Mouse (Mus musculus) telencephalon, adult 2 months (tissue): ENCODE results near the gene Arap1.

Source experiments
- DNase-seq: peaks from one replicate; pipeline ENCODE4 v3.0.0-alpha.2; 2011; ENCODE audit warnings: low read depth, low spot score

Arap1 gene

DNA sequence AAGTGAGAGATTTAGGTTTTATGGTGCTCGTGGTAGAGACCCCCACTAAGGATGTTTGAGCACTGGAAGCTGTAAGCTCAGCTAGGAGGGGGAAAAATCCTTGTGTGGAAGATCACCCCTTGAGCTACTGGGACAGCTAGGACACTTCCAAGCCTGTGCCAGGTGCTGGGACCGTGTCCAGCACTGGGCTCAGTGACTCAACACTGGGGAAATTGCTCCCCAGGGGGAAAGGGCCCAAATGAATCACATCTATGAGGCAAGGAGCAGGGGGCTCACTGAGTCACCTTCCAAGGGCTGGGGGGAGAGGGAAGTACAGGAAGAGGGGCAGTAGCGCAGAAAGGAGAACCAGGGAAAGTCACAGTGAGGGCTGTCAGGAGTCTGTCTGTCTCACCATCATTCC is 102.0 kb downstream of the Arap1 start:
- DNase-seq: no peak

DNA sequence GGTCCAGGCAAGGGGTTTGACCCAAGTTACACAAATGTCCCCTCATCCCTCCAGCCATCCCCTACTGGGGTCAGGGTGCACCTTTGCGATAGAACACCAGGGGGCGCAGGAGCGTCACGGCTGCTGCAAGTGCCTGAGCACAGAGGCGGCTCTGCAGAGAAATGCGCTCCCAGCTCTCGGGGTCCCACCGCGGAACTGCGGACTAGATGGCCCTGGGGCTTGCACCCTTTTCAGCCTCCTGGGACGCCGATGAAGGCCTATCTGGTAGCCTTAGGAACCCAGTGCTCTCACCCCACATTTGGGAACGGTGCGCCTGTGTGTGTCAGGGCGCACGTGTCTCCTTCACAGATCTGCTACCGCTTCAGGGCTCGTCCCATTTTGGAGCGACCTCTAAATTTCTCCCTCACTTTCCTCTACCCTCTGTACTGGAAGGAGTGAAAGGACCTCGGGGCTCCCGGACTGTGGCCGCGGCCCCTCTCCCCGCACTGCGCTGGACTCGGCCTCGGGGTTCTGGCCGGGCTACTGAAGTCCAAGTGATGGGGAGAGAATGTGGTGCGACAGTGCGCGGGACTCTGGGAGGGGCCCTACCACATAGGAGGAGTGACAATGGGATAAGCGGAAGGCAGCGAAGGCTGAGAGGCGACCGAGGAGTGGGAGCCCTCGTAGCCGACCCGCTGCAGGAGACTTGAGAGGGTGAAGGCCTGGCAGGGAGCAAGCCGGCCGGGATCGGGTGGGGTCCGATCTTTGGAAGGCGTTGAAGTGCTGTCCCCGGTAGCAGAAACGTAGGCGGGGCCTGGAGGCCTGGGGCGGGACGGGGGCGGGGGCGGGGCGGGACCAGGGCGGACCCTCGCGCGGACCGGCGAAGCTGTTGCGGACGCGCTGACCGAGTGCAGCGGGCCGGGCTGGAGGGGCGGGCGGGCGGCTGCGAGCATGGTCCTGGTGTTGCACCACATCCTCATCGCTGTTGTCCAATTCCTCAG is 102.8 kb downstream of the Arap1 start:
- no peak for DNase-seq

DNA sequence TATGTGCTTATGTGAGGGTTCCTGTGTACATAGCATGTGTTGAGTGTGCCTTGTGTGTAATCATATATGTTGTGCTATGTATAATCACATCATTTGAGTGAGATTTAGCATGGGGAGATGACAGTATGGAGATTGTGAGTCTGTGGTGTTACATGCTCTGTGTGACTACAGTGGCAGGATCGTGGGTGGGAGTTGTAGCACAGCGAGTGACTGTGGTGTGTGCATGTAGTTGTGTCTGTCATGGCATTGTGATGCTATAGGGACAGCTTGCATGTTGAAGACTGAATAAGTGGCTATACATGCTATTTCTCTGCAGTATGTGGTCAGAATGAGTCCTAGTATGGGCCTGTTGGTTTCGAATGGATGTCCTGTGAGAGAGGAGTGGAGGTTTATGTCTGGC is 104.8 kb downstream of the Arap1 start:
- no peak for DNase-seq

DNA sequence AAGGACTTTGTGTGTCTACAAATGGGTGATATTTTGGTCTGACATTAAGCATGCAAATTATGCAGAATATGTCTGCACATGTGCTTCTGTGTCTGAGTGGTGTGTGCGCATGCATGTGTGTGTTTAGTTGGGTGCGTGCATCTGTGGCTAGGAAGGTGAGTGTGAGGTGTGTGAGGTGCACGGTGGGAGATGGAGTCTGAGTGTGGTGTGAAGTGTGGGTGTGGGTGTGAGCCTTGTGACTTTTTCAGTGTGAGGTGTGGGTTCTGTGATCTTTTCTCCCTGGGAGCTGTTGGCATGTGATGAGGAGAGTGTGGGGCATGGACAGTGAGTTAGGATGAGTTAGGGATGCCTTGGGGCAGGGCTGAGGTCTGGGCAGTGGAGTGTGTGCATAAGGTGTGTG is 105.4 kb downstream of the Arap1 start:
- DNase-seq: no peak

DNA sequence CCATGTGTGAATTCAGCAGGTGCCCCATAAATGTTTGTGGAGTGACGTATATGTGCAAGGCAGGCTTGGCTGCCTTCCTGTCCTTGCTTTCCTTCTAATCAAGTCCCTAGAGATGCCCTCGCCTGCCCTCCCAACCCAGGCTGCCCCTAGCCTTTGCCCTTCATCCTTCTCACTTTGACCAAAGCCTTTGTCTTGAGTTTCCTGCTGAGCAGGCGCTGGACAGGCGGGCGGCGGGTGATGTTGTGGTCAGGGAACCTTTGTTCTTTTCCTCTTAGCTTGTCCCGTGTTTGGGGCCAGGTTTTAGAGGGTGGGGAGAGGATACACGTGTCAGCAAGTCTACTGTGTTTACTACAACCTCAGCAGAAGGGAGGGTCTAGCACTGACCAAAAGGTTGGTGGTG is 105.9 kb downstream of the Arap1 start:
- DNase-seq: no peak

DNA sequence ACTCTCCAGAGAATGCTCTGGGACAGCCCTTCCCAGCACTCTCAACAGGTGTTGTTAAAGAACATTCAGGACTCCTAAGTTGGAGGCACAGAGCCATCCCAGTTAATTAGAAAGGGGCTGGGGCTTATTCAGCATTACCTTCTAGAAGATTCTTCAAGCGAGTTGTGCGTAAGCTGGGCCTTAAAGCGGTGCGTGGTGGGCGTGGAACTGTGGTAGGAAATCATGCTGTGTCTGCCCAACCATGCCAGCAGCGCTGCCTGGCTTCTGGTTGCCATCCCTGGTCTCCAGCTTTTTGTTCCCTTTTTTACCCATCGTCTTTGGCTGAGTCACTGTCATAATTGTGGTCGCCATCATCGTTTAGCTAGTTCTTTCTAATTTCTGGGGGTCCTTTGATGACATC is 106.6 kb downstream of the Arap1 start:
- no peak for DNase-seq

DNA sequence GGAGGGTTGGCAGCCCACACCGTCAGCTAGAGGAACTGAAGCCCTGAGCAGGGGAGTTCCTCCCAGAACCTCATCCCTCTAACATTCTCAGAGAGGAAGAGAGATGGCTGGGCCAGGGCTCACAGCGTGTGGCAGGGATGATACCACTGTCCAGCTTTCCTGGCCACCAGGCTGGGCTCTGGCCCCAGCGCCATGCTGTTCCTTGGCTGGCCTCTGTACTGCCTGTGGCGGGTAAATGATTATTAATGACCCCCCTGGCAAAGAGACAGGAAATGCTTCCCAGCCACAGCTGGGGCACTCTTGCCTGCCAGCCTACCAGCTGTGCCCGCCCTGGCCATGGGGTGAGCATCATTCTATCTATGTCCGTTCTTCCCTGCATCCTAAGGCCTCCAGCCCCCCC is 107.3 kb downstream of the Arap1 start:
- DNase-seq: no peak

DNA sequence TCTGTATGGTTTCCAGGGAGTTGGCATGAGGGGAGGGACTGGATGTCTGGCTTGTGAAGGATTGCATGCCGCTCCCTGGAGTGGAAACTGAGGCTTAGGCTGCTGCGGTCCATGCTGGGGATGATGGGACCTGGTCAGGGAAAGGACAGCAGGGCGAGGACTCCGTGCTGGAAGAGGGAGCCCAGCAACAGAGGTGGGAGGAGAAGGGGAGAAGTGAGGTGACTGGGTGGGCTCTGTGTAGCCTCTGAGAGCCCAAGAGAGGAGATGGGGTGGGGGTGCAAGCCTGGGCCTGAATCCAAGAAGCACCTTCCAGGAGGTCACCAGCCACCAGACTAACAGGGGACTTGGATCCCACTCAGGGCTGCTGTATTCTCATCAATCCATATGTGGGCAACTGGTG is 108.5 kb downstream of the Arap1 start:
- DNase-seq: no peak

DNA sequence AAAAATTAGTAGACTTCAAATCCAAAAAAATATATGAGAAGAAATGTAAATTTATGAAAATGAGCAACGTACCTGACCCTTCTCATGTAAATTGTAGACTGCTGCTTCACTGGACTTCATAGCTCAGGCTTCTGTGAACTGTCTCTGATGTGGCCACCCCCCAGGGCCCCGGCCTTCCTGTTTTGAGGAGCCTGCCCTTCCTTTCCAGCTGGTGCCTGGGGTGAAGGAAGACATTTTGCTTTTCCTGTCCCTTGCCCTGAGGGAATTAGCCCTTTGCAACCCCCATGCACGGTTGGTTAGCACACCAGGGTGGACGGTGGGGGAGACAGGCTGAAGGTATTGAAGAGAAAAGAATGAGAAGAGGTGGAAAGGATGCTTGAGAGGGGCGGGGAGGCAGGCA is 108.9 kb downstream of the Arap1 start:
- no peak for DNase-seq

DNA sequence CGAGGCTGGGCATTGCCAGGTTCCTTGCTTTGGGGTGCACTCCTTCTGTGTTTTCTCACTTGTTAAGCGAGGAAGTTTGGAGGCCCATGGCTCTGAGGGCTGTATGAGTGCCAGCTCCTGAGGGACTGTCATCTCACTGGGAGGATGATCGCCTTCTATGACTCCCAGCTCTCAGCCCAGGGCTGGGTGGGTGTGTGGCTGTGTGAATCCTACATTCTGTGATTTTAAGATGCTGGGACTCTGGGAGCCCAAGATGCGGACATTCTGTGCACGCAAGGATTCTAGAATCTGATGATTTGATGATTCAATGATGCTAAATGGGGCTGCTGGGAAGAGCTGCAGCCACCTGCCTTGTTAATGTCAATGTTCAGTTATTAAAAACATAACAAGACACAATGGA is 109.4 kb downstream of the Arap1 start:
- no peak for DNase-seq

DNA sequence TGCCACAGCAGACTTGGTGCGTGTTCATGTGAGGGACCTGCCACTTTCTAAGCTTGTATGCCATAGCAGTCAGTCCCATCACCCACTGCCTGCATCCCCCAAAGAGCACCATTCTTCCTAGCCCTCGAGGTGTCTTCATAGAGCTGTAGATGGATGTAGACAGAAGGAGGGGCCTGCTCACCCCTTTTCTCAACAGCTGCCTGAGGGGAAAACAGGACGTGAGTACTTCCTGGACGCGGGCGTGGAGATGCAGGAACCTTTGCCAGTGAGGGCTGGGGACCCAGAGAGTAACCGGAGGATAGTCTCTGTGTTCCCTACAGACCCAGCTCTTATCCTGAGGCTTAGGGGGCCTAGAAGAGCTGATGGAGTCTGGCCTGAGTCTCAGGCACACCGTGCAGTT is 109.9 kb downstream of the Arap1 start:
- DNase-seq: no peak

DNA sequence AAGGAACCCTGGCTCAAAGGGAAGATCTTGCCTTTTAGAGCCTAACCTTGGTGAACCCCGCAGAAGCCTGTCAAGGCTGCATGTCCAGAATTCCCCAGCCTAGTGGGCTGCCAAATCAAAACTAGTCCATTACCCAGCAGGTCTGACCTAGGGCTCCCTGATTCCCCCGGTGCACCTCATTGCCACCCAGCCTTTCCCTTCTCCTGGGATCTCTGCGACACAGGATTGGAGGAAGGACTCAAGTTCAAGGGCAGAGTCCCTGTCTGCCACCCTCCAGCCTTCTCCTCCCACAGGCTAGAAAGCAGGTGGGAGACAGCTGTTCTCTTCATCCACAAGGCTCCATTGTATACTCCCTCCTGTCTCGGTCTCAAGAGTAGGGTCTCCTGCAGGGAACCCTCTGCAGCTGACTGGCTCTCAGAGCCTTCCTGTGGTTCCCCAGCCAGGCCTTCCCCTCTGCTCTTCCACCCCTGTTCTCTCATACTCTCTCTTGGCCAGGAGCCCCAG is 110.5 kb downstream of the Arap1 start:
- DNase-seq: no peak

DNA sequence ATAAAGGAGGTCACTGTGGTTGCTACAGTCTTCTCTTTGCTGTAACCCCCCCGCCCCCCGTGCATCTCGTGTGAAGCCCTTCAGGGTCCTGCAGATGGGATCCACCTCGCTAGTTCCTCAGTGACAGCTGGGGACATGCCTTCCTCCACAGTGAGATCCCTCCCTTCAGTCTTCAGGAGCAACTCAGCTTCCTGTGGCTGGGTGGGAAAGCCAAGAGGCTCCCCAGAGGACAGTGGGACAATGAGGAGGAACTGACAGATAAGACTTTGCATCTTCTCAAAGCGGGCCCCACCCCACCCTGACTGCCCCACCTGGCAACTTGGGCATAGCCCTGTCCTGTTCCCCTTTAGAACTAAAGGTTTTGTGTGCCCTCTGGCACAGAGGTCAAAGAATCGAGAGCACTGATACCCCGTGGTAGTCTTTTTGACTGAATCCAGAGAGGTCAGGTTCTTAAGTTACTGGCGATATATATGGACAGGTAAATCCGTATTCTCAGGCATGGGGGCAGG is 111.5 kb downstream of the Arap1 start:
- no peak for DNase-seq

DNA sequence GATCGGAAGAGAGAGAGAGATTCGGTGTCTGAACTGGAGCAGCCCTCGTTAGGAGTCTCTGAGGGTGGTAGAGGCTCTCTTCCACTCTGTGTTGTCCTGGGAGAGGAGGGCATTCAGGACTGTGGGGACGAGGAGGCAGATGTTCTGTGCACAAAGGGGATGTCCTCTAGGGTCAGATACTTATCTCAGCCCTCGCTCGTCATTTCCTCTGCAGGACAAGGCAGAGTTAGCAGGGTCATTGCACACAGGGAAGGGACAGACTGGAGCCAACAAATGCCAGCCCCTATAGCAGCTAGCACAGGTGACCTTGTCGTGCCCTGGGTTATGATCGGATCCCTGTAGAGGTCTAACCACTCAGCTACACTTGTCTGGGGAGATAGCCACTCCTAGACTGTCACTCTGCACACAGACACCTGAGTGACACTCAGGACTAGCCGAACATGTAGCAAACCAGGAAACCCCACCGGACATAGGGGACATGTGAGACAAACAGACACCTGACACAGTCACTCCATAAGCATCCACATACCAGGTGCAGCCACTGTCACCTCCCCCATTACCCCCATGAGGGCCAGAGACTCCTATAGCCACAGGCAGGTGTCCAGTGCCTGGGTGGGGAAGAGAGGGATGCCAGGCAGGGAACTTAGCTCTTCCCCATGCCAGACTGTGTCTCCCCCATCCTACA is 112.2 kb downstream of the Arap1 start:
- no peak for DNase-seq

DNA sequence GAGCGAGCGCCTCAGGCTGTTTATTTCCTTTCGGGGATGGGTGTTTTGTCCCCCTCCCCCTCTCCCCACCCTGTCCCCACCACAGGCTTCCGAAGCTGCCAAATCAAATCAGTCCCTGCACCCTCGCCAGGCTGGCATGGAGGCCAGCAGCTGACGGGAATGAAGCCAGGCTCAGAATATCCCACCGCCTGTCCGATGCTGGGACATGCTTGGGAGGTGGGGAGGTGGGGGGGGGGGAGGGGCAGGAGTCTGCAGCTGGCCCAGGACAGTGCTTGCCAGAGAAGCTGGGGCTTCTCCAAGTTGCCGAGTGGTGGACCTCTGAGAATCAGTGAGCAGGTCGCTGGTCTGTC is 112.7 kb downstream of the Arap1 start:
- no peak for DNase-seq

DNA sequence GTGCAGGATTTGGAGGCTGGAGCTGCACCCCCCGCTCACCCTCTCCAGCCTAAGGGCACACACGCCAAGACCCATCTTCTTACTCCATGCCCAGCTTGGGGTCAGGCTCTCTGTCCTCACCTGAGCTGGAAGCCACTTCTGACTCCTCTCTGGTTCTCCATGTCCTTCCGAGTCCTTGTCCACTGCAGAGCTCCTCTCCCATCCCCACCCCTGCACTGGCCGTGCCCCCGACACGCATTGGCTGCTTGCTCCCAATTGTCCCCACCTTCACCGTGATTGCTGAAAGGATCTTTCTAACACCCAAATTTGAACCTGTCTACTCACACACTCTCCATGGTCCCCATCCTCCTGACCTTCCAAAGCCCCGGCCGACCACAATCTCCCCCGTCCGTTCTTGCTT is 113.7 kb downstream of the Arap1 start:
- no peak for DNase-seq
